Mouse (Mus musculus) regulatory T cell (primary cell): Measurements from ENCODE around the gene Samd15.

Experiments used
- in situ Hi-C: fragments of 300-600 bp; cut with MboI, MseI; formaldehyde crosslinking; loops from one replicate; pipeline ENCODE4 v1.15.1; 2025; ENCODE audit warnings: high pct_unique_total_duplicates

Samd15 gene

GRCm38 (mm10) chr12:87230379-87230895, 30.9 kb downstream of the Samd15 start:
- in situ Hi-C loops: no loop called here

DNA sequence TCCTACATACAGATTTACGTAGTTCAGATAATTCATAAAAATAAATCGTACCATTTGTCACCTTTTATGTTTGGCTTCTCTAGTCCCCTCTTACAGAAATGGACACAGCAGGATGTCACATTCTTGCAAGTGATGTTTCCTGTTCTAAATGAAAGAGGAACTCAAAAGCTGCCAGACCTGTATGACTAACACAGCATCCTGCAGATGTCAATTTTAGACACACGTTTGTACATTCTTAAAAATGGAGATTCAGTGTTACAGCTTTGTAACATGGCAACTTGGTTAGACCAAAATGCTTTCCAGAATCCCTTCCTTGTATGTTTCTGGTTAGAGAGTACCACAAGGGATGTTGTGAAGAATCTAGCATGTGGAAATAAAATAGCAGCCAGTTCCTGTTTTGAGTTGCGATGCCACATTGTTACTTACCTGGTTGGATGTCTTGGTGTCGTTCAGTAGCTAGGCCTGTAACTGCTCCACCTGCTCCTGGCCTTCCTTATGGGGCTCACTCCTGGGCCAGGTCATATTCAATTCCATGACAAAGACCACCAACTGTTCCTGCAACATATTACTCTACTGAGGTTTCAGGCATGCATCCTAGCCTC, 37.5 kb downstream of the Samd15 start:
- in situ Hi-C loops: no loop called here

GRCm38 (mm10) chr12:87238632-87239031, 39.1 kb downstream of the Samd15 start, which contains the start of gene Noxred1:
Gene Noxred1, minus strand, starts transcription at chr12:87238732.
- in situ Hi-C loops: no loop called here

DNA sequence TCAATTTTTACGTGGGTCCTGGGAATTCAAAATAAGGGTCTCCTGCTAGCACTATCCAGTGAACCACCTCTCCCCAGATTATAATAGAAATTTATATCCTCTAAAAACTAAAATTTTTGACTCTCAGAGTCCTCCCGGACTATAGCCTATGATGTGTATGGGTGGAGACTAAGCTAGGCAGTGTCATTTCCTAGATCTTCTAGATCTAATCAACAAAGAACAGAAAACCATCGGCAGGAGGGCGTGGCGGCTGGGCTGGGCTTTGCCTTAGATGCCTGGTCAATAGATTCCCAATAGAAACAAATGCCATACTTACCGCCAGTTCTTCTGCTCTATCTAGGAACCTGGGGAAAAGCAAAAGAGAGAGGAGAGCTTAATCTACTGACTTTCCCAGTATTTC, 50.6 kb downstream of the Samd15 start:
- in situ Hi-C loops: loop anchor here (25.0 kb wide), 1 partner anchor 1013 kb away; the partner anchor contains the start of gene Gpatch2l

DNA sequence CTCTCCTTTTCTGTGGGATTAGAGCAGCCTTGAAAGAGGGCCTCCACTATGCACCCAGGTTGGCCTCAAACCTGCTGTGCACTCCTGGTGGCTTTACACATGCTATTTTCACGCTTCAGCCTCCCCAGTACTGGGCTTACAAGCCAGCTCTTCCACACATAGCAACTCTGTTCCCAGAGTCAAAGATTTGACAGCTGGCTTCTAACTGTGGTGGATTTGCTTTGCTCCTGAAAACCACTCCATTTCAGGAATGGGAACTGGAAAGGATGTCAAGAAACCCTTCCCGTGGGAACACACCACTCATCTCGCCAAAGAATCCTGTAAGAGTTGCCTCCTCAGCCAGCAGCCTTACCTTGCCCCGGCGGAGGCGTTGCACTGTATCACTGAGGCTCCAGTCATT, 54.4 kb downstream of the Samd15 start:
- in situ Hi-C loops: loop anchor here (25.0 kb wide), 1 partner anchor 1017 kb away; the partner anchor contains the start of gene Gpatch2l

- in situ Hi-C loops: loop anchor here (25.0 kb wide), 1 partner anchor 1019 kb away; the partner anchor contains the start of gene Gpatch2l
Measured at GRCm38 (mm10) chr12:87256629-87257028, 57.1 kb downstream of the Samd15 start.

DNA sequence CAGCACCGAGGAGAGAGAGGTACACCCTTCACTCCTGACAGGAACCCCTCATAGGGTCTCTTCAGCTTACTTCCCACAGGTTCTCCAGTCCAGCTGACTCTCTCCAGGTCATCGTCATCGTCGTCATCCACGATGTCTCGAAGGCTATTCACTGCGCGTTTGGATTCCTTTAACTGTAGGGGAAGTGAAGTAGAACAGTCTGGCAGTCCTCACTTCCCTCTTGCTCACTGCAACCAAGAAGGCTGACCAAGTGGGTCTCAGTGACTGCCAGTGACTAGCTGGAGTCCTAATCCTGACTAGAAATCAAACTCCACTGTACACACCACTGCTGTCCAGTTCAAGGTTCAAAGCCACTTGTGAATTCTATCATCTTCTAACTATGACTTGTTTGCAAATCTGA, 61.0 kb downstream of the Samd15 start:
- in situ Hi-C loops: loop anchor here (5.0 to 25.0 kb wide), 3 partner anchors 58 to 1023 kb away; partner anchors contain the start of genes Gpatch2l and Tmed8
